Mouse (Mus musculus) neutrophil, adult 5-6 weeks (primary cell): Measurements from ENCODE around the gene Laptm5. TPM values are rescaled to one million over a fixed set of nuclear protein-coding genes. Genes with fewer than 3 reads are reported as not detected.

ENCODE experiments used
- ATAC-seq: fragments of 151-379, 151-347 bp; 2 replicates; pipeline ENCODE4 v1.8.0; 2017; ENCODE audit warnings: mild to moderate bottlenecking, moderate TSS enrichment; ENCODE audit not compliant: insufficient number of reproducible peaks, poor library complexity, low FRiP score, severe bottlenecking; ENCODE audit errors: extremely low read depth
- total RNA-seq: library from RNA; stranded (forward); fragments of 200-1000 nt; gene quantifications from 2 replicates; pipeline ENCODE4 v1.2.3, GENCODE M21; 2017

Gene Laptm5
- total RNA-seq, 1 experiment from 2014 or later: 404 TPM

DNA sequence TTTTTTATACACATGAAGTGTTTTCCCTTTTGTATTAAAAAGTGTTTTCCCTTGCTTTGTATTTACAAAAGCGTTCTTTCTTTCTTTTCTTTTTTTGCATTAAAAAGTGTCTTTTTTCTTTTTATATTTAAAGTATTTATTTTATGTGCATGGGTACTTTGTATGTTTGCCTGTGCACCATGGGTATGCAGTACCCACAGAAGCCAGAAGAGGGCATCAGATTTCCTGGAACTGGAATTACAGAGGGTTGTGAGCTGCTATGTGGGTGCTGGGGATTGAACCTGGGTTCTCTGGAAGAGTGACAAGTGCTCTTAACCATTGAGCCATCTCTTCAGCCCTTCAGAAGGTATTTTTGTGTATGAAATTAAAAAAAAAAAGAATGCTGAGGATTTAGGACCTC, 58.4 kb downstream of the Laptm5 start:
- no peak for ATAC-seq

DNA sequence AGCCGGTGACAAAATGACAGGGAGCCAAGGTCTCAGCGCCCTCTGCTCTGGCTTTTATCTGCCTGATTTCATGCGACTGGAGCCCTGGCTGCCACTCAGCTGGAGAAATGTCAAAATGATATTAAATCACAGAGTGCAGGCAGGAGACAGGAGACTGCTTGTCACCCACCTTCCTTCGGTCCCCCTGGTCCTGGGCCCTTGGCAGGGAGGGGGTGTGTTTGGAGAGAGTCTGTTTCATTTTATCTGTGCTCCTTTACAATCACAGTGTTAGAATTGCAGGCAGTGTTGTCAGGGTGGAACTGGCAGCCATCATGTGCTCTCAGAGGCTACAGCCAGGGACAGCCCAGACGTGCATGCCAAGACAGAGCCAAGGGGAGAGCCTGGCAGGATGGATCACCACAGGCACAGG, 59.5 kb downstream of the Laptm5 start:
- ATAC-seq: no peak

DNA sequence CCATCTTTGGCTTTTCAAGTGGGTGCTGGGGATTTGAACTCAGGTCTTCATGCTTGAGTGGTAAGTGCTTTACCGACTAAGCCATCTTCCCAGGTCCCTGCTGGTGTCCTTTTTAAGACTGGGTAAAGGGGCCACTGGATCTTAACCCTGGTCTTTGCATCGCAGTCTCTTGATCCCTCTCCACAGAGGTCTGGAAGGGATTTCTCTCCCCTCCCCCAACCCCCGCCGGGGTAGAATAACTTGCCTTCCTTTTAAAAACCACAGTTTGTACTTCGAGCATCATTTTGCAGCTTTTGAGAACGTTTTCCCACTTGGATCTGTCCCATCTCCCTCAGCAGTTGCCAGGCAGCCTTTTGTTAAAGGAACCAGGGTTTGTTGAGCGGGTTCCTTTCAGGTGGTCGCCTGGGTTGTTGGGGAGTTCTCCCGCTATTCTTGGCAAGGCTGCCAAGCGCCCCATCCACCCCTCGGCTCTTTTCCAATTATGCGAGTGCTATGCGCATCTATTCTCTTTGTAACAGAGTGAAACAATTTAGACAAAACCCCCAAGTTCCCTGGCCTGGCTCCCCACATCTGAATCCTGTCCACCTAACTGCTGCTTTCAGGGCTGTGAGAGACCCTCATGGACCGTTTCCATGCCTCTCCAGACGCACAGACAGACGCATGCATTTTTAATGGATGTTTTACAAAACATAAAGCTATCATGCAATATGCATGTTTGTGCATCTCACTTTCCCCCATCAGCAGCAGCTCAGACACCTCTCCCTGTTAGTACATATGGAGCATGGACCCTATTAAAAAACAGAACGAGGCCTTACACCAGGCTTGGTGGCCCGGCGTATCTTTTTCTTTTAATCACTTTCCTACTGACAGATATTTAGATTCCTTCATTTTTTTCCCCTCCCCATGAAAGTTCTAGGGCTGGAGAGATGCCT, 60.7 kb downstream of the Laptm5 start:
- ATAC-seq: no peak

GRCm38 (mm10) chr4:130978981-130979380, 66.1 kb downstream of the Laptm5 start:
- no peak for ATAC-seq

GRCm38 (mm10) chr4:130984416-130985182, 71.7 kb downstream of the Laptm5 start:
- ATAC-seq: no peak

Other genes with a start within 250 kb of the Laptm5 start
- 69.7 and 70.6 TPM in 2 replicates for gene Pum1, start 249.8 kb upstream of the Laptm5 start, total RNA-seq
- gene Sdc3, start 120.6 kb upstream of the Laptm5 start, total RNA-seq: 2.8 and 3.3 TPM in 2 replicates
- gene Matn1, start 31.3 kb downstream of the Laptm5 start, total RNA-seq: not detected in 2 replicates